Mouse (Mus musculus): ENCODE results near the gene Chrdl1.

The Chrdl1 gene

GRCm38 (mm10) chrX:143393791-143394369 lies at the start of gene Chrdl1:
Gene Chrdl1, minus strand, starts transcription at chrX:143394262.
- DNase-seq = no peak

DNA sequence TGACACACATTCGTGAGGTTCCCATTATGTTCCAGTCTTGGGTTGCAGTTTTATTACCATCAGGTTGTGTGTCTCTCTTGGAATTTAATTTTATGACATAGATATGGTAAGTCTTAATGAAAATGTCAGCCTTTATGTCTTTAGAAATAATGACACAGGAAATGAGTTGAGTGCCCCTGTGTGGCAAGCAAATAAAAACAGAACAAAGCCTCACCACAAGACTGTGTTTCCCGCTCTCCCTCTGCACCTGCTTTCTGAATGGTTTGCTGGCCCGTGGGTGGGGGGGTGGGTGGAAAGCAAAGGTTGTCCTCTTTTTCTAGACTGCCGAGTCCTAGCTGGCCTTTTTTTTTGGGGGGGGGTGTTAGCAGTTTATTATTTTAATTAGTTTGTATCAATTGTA lies 48.6 kb upstream of the Chrdl1 start:
- DNase-seq = no peak

DNA sequence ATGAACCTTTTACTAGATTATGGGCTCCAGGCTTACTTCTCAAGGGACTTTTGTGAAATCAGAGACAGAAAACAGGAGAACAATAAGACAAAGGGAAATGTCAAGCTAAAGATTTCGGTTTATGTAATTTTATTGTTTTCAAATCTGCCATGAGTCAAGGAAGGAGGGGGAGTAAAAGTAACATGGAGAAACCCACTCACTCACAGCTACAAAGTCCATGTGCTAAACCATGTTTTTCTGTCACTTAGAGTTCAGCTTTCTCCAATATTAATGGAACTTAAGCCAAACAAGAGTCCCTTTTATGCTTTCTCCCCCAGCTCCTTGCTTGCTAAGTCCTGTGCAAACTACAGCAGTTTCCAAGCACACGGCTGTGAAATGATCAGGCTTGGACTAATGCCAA lies 10.5 kb upstream of the Chrdl1 start:
- DNase-seq = no peak

GRCm38 (mm10) chrX:143366256-143366959 lies 27.7 kb downstream of the Chrdl1 start:
- DNase-seq = no peak

GRCm38 (mm10) chrX:143347227-143347626 lies 46.8 kb downstream of the Chrdl1 start:
- no peak for DNase-seq

- no peak for DNase-seq
These were observed 47.3 kb downstream of the Chrdl1 start for GRCm38 (mm10) chrX:143346739-143347138.

GRCm38 (mm10) chrX:143344509-143345495 lies 49.3 kb downstream of the Chrdl1 start:
- DNase-seq = no peak

GRCm38 (mm10) chrX:143338156-143338555 lies 55.9 kb downstream of the Chrdl1 start:
- no peak for DNase-seq

DNA sequence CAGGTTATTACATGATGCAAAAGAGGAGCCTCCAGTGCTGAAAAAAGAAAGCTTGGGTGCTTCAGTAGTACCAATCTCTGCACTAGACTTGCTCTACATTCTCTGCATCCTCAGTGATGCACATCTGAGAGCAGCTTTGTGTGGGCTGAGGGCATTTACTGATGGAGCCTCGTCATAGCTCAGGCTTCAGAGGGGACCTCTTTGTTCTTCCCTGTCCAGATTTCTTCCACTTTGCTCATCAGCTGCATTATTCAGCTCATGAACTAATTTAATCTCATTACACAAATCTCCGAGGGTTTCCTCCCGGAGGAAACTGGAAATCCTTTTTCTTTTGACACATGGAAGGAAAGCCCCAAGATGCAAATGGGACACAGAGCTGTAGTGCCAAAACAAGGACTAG lies 56.5 kb downstream of the Chrdl1 start:
- DNase-seq = no peak

GRCm38 (mm10) chrX:143336661-143337060 lies 57.4 kb downstream of the Chrdl1 start:
- DNase-seq = no peak

- DNase-seq = no peak
These were observed 58.2 kb downstream of the Chrdl1 start for GRCm38 (mm10) chrX:143335846-143336245.

DNA sequence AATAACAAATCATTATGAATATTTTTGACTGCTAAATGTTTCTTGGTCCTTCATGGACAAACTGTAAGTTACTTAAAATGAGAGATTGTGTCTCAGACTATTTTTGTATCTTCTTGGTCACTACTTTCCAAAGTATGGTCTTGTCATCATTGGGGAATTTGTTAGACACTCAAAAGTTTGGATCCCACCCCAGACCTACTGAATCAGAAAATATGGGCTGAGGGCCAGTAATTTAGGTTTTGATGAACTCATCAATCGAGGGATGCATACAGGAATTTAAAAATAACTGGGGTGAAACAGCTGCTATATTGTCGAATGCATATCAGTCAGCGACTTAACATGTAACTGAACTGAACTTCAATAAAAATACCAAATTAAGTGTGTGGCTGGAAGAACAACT lies 80.9 kb downstream of the Chrdl1 start:
- no peak for DNase-seq

- DNase-seq = no peak
These were observed 99.3 kb downstream of the Chrdl1 start for GRCm38 (mm10) chrX:143294726-143295125.

DNA sequence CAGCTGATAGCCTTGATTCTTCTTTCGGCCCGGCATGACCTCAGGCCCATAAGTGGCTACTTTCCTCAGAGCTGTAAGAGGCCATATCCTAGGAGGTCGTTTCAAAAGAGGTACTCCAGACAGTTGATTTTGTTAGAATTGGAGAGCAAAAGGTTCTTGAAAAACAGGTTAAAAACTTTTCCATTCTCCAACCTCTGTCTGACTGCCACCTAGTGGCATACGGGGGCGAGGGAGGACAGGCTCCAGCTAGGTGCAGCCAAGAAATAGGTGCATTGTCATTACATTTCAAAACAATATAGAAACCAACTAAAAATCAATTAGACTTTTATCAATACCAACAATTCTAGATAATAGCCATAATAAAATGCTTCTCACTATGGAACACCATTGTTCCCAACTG lies 118.9 kb downstream of the Chrdl1 start:
- no peak for DNase-seq

DNA sequence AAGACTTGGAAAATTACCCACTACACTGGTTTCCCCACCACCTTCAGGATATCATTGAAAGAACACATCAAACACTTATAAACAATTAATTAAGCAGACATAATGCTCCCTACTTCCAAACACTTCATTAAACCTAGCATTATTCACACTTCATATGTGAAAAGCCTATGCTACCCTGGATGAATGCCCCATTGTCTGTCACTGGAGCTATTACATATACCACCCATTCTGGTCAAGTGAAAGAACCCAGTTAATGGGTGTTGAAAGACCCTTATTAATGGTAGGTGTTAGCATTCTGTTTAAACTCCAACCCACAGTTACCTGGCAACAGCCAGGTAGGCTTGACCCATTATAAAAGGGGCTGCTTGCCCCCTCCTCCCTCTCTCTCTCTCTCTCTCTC lies 143.4 kb downstream of the Chrdl1 start:
- DNase-seq = no peak
